Comparison of ENCODE assay signal across 16 mouse cellular contexts in the genomic region with DNA sequence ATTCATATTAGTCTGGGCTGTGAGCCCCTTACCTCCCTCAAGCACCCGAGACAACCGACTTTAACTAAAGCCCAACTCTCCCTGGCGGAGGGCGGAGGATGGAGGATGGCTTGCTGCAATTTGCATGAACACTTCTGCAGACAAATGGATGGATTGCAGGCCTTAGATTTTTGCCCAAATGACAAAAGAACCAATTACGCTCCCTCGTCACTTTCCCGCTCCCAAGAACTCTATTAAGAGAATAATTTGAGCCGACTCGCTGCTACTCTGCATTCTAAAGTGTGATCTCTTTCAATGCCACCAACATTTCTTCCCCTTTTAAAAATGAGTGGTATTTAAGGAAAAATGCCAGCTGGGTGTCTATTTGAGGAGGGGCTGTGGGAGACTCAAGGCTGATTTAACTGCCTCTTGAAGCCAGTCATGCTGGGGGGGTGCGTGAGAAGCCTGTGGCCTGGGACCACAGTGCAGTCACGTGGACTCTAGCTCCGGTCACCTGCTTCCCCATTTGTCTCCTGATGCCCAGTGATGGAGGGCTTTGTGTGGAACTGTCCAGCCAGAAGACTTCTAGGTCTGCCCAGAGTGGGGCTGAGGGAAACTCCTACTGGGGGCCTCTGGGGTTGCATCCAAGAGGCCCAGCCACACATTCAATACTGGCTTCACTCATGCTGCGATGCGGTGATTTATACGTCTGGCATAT.
DNase-seq lines count a peak whose midpoint lies in the region; ATAC-seq lines count a peak whose summit lies in the region.
"Had no signal": no experiment of that assay in that cellular context is flagged by ENCODE, and none has a peak within 500 bp of the region (broad histone marks: within the 10 kb centered on the region; RNA-seq: fewer than 3 reads in every experiment).

No protein-coding gene starts in this region.

- no peaks in the 10 kb centered on the region for H3K36me3 ChIP-seq in heart, embryonic 11.5 days (ENCODE audit: control insufficient read depth, insufficient read depth, low read length)
- no peaks in the 10 kb centered on the region for H3K36me3 ChIP-seq in midbrain, embryonic 14.5 days (ENCODE audit: control insufficient read depth, insufficient read depth, low read length)
- H3K36me3 ChIP-seq in midbrain, embryonic 15.5 days (replicated peaks): no peaks in the 10 kb centered on the region
- no peaks in the 10 kb centered on the region for H3K36me3 ChIP-seq in hindbrain, embryonic 14.5 days (replicated peaks; ENCODE audit: control insufficient read depth, insufficient read depth)
- H3K36me3 ChIP-seq in neural tube, embryonic 15.5 days: no peaks in the 10 kb centered on the region
- H3K36me3 ChIP-seq in intestine, embryonic 15.5 days: no peaks in the 10 kb centered on the region
- H3K36me3 ChIP-seq: heart, embryonic 15.5 days; liver, embryonic 13.5 days had no signal

- ATAC-seq in heart, embryonic 11.5 days (replicated peaks; ENCODE audit: insufficient number of reproducible peaks, low FRiP score, low TSS enrichment): no peak
- no peak for ATAC-seq in midbrain, embryonic 14.5 days (ENCODE audit: low FRiP score, low TSS enrichment)
- no peak for ATAC-seq in midbrain, embryonic 15.5 days (replicated peaks)
- ATAC-seq in hindbrain, embryonic 14.5 days (ENCODE audit: low FRiP score): peak; percentile 51; the same call in 1 of the 2 replicates
- peak; percentile 63 for ATAC-seq in neural tube, embryonic 15.5 days (ENCODE audit: low FRiP score)
- no peak for ATAC-seq in intestine, embryonic 15.5 days

- no peaks in the 10 kb centered on the region for H3K27me3 ChIP-seq in heart, embryonic 11.5 days (ENCODE audit: control insufficient read depth, insufficient read depth, low read length)
- no peaks in the 10 kb centered on the region for H3K27me3 ChIP-seq in midbrain, embryonic 14.5 days (ENCODE audit: control insufficient read depth, insufficient read depth, low read length)
- H3K27me3 ChIP-seq in midbrain, embryonic 15.5 days (replicated peaks): no peaks in the 10 kb centered on the region
- H3K27me3 ChIP-seq in hindbrain, embryonic 14.5 days (ENCODE audit: control insufficient read depth, insufficient read depth, low read length): no peaks in the 10 kb centered on the region
- no peaks in the 10 kb centered on the region for H3K27me3 ChIP-seq in neural tube, embryonic 15.5 days (replicated peaks)
- no peaks in the 10 kb centered on the region for H3K27me3 ChIP-seq in intestine, embryonic 15.5 days (replicated peaks)
- H3K27me3 ChIP-seq: CH12.LX; heart, embryonic 15.5 days; liver, embryonic 13.5 days had no signal

- DNase-seq in heart, adult 11 months: peak; percentile 88
- no peak for DNase-seq in midbrain, embryonic 14.5 days
- no peak for DNase-seq in hindbrain, embryonic 14.5 days (ENCODE audit: low spot score)
- DNase-seq in spleen, postnatal 36 days (ENCODE audit: low spot score in 2 of 2): no peak
- DNase-seq: adrenal gland, postnatal 14 days; cerebellum, adult 9-10 months; gastrocnemius, postnatal 36 days; liver, embryonic 13.5 days; lung, postnatal 14 days; right cerebral cortex, postnatal 25 days had no signal

- H3K27ac ChIP-seq in heart, embryonic 11.5 days (ENCODE audit: low read depth, low read length): no peak overlapping the region
- H3K27ac ChIP-seq in midbrain, embryonic 14.5 days (replicated peaks; ENCODE audit: low read depth, low read length): 0 out of 2 replicates have a peak overlapping the region, but pooled peaks have one; percentile 3
- no peak overlapping the region for H3K27ac ChIP-seq in midbrain, embryonic 15.5 days
- H3K27ac ChIP-seq in hindbrain, embryonic 14.5 days: no peak overlapping the region
- H3K27ac ChIP-seq in neural tube, embryonic 15.5 days (replicated peaks): peak overlapping the region; percentile 45
- no peak overlapping the region for H3K27ac ChIP-seq in intestine, embryonic 15.5 days
- H3K27ac ChIP-seq: heart, embryonic 15.5 days; liver, embryonic 13.5 days had no signal

- no peak overlapping the region for H3K4me2 ChIP-seq in heart, embryonic 11.5 days
- no peak overlapping the region for H3K4me2 ChIP-seq in midbrain, embryonic 14.5 days (ENCODE audit: low read length)
- H3K4me2 ChIP-seq in midbrain, embryonic 15.5 days: no peak overlapping the region
- no peak overlapping the region for H3K4me2 ChIP-seq in hindbrain, embryonic 14.5 days (replicated peaks)
- no peak overlapping the region for H3K4me2 ChIP-seq in neural tube, embryonic 15.5 days
- no peak overlapping the region for H3K4me2 ChIP-seq in intestine, embryonic 15.5 days (replicated peaks)
- H3K4me2 ChIP-seq: heart, embryonic 15.5 days; liver, embryonic 13.5 days had no signal

- H3K9ac ChIP-seq in heart, embryonic 11.5 days (ENCODE audit: low read depth, low read length): no peak overlapping the region
- H3K9ac ChIP-seq in midbrain, embryonic 14.5 days (replicated peaks; ENCODE audit: low read length): no peak overlapping the region
- no peak overlapping the region for H3K9ac ChIP-seq in midbrain, embryonic 15.5 days
- H3K9ac ChIP-seq in hindbrain, embryonic 14.5 days: no peak overlapping the region
- H3K9ac ChIP-seq in neural tube, embryonic 15.5 days (replicated peaks): no peak overlapping the region
- no peak overlapping the region for H3K9ac ChIP-seq in intestine, embryonic 15.5 days
- H3K9ac ChIP-seq: heart, embryonic 15.5 days; liver, embryonic 13.5 days had no signal

- 83% methylated on average over 15 of the region's 15 CpGs for WGBS in heart, embryonic 11.5 days (ENCODE audit: insufficient replicate concordance)
- WGBS in midbrain, embryonic 14.5 days: 76% methylated on average over 15 of the region's 15 CpGs
- 66% methylated on average over 15 of the region's 15 CpGs for WGBS in midbrain, embryonic 15.5 days
- 57% methylated on average over 15 of the region's 15 CpGs for WGBS in hindbrain, embryonic 14.5 days
- 45% methylated on average over 15 of the region's 15 CpGs for WGBS in neural tube, embryonic 15.5 days
- 81% methylated on average over 15 of the region's 15 CpGs for WGBS in intestine, embryonic 15.5 days

- H3K4me1 ChIP-seq in heart, embryonic 11.5 days (ENCODE audit: control insufficient read depth, insufficient read depth, low read length): peaks cover 11% of the 10 kb centered on the region
- H3K4me1 ChIP-seq in midbrain, embryonic 14.5 days (ENCODE audit: control insufficient read depth, insufficient read depth, low read length): no peaks in the 10 kb centered on the region
- H3K4me1 ChIP-seq in midbrain, embryonic 15.5 days: peaks cover 26% of the 10 kb centered on the region
- H3K4me1 ChIP-seq in hindbrain, embryonic 14.5 days (replicated peaks; ENCODE audit: control insufficient read depth, insufficient read depth, low read length): peaks cover 8% of the 10 kb centered on the region
- H3K4me1 ChIP-seq in neural tube, embryonic 15.5 days: peaks cover 40% of the 10 kb centered on the region
- H3K4me1 ChIP-seq in intestine, embryonic 15.5 days (replicated peaks): 0 out of 2 replicates have a peak, but pooled peaks cover 3% of the 10 kb centered on the region

- H3K4me3 ChIP-seq in heart, embryonic 11.5 days (ENCODE audit: low read depth, low read length): no peak overlapping the region
- no peak overlapping the region for H3K4me3 ChIP-seq in midbrain, embryonic 14.5 days (replicated peaks; ENCODE audit: low read depth, low read length)
- H3K4me3 ChIP-seq in midbrain, embryonic 15.5 days: no peak overlapping the region
- no peak overlapping the region for H3K4me3 ChIP-seq in hindbrain, embryonic 14.5 days (replicated peaks; ENCODE audit: low read length)
- no peak overlapping the region for H3K4me3 ChIP-seq in neural tube, embryonic 15.5 days (replicated peaks)
- no peak overlapping the region for H3K4me3 ChIP-seq in intestine, embryonic 15.5 days (replicated peaks)
- H3K4me3 ChIP-seq: heart, embryonic 15.5 days; liver, embryonic 13.5 days had no signal

- no peaks in the 10 kb centered on the region for H3K9me3 ChIP-seq in heart, embryonic 11.5 days (replicated peaks; ENCODE audit: control insufficient read depth, low read length)
- H3K9me3 ChIP-seq in midbrain, embryonic 14.5 days (ENCODE audit: control insufficient read depth, low read length): no peaks in the 10 kb centered on the region
- H3K9me3 ChIP-seq in midbrain, embryonic 15.5 days: no peaks in the 10 kb centered on the region
- H3K9me3 ChIP-seq in hindbrain, embryonic 14.5 days (ENCODE audit: control insufficient read depth, low read length): no peaks in the 10 kb centered on the region
- H3K9me3 ChIP-seq in neural tube, embryonic 15.5 days (replicated peaks): no peaks in the 10 kb centered on the region
- H3K9me3 ChIP-seq in intestine, embryonic 15.5 days: no peaks in the 10 kb centered on the region
- H3K9me3 ChIP-seq: heart, embryonic 15.5 days; liver, embryonic 13.5 days had no signal

Comparison
In these comparisons a context has a peak if more than half of its experiments do, and no peak if none do; other contexts are left out.
1. H3K27ac ChIP-seq: peak in midbrain, embryonic 14.5 days (single experiment) and neural tube, embryonic 15.5 days (single experiment); none in heart, embryonic 11.5 days (single experiment), midbrain, embryonic 15.5 days (single experiment), hindbrain, embryonic 14.5 days (single experiment) and intestine, embryonic 15.5 days (single experiment).
2. ATAC-seq: peak in hindbrain, embryonic 14.5 days (single experiment) and neural tube, embryonic 15.5 days (single experiment); none in heart, embryonic 11.5 days (single experiment), midbrain, embryonic 14.5 days (single experiment), midbrain, embryonic 15.5 days (single experiment) and intestine, embryonic 15.5 days (single experiment).